Mouse (Mus musculus): ENCODE measurements at regions not wholly inside any gene's neighbourhood (a gene's known extent, or its start where the extent isn't known, plus 50 kb on each side); places are given as distances from the start of the nearest gene placed in this dataset.

GRCm38 (mm10) chr16:25042669-25043440 is 243.8 kb upstream of the Tprg start:
- no peak for DNase-seq (ENCODE audit: low spot score)

GRCm38 (mm10) chr16:25044637-25045036 is 242.0 kb upstream of the Tprg start:
- DNase-seq (ENCODE audit: low spot score), result no peak

GRCm38 (mm10) chr16:25047726-25048125 is 238.9 kb upstream of the Tprg start:
- no peak for DNase-seq (ENCODE audit: low spot score)

- DNase-seq (ENCODE audit: low spot score), result no peak
These were observed 236.6 kb upstream of the Tprg start for GRCm38 (mm10) chr16:25049928-25050510.

- DNase-seq (ENCODE audit: low spot score), result no peak
These were observed 235.6 kb upstream of the Tprg start for GRCm38 (mm10) chr16:25051044-25051443.

- no peak for DNase-seq (ENCODE audit: low spot score)
These were observed 234.2 kb upstream of the Tprg start for GRCm38 (mm10) chr16:25052428-25052827.

- no peak for DNase-seq (ENCODE audit: low spot score)
These were observed 233.7 kb upstream of the Tprg start for GRCm38 (mm10) chr16:25052917-25053343.

- DNase-seq (ENCODE audit: low spot score), result no peak
These were observed 232.3 kb upstream of the Tprg start for GRCm38 (mm10) chr16:25054304-25054703.

- DNase-seq (ENCODE audit: low spot score), result no peak
These were observed 231.2 kb upstream of the Tprg start for GRCm38 (mm10) chr16:25055376-25055775.

GRCm38 (mm10) chr16:25058051-25058747 is 228.4 kb upstream of the Tprg start:
- DNase-seq (ENCODE audit: low spot score), result no peak

GRCm38 (mm10) chr16:25058812-25059501 is 227.7 kb upstream of the Tprg start:
- DNase-seq (ENCODE audit: low spot score), result peak; percentile 98

- no peak for DNase-seq (ENCODE audit: low spot score)
These were observed 227.1 kb upstream of the Tprg start for GRCm38 (mm10) chr16:25059504-25059992.

GRCm38 (mm10) chr16:25060266-25060665 is 226.4 kb upstream of the Tprg start:
- DNase-seq (ENCODE audit: low spot score), result no peak

GRCm38 (mm10) chr16:25061631-25062030 is 225.0 kb upstream of the Tprg start:
- DNase-seq (ENCODE audit: low spot score), result peak; percentile 67

GRCm38 (mm10) chr16:25063981-25064380 is 222.6 kb upstream of the Tprg start:
- no peak for DNase-seq (ENCODE audit: low spot score)

GRCm38 (mm10) chr16:25064538-25064937 is 222.1 kb upstream of the Tprg start:
- peak; percentile 93 for DNase-seq (ENCODE audit: low spot score)

GRCm38 (mm10) chr16:25066822-25067221 is 219.8 kb upstream of the Tprg start:
- DNase-seq (ENCODE audit: low spot score), result no peak

- DNase-seq (ENCODE audit: low spot score), result peak; percentile 32
These were observed 219.1 kb upstream of the Tprg start for GRCm38 (mm10) chr16:25067276-25068249.

- DNase-seq (ENCODE audit: low spot score), result no peak
These were observed 205.8 kb upstream of the Tprg start for GRCm38 (mm10) chr16:25080811-25081210.

GRCm38 (mm10) chr16:25083729-25084128 is 202.9 kb upstream of the Tprg start:
- no peak for DNase-seq (ENCODE audit: low spot score)

Data from urinary bladder, postnatal 14 days (tissue).